Mouse (Mus musculus): ENCODE data around the gene Eif2b4.

Gene Eif2b4

GRCm38 (mm10) chr5:31199893-31200292 lies 6.7 kb upstream of the Eif2b4 start:
- no peak for DNase-seq (ENCODE audit: low spot score)

GRCm38 (mm10) chr5:31199321-31199892 lies 6.2 kb upstream of the Eif2b4 start:
- no peak for DNase-seq (ENCODE audit: low spot score)

GRCm38 (mm10) chr5:31198616-31199320 lies 5.5 kb upstream of the Eif2b4 start:
- no peak for DNase-seq (ENCODE audit: low spot score)

- DNase-seq (ENCODE audit: low spot score), result no peak
Measured at GRCm38 (mm10) chr5:31198170-31198569, 4.9 kb upstream of the Eif2b4 start.

- DNase-seq (ENCODE audit: low spot score), result no peak
Measured at GRCm38 (mm10) chr5:31197072-31197471, 3.8 kb upstream of the Eif2b4 start.

- no peak for DNase-seq (ENCODE audit: low spot score)
Measured at GRCm38 (mm10) chr5:31196207-31196606, 3.0 kb upstream of the Eif2b4 start.

- no peak for DNase-seq (ENCODE audit: low spot score)
Measured at GRCm38 (mm10) chr5:31195671-31196070, 2.4 kb upstream of the Eif2b4 start.

GRCm38 (mm10) chr5:31194486-31195485 lies 1.6 kb upstream of the Eif2b4 start:
- no peak for DNase-seq (ENCODE audit: low spot score)

GRCm38 (mm10) chr5:31193631-31194281 lies 526 bp upstream of the Eif2b4 start:
- DNase-seq (ENCODE audit: low spot score), result no peak

- no peak for DNase-seq (ENCODE audit: low spot score)
Measured at GRCm38 (mm10) chr5:31192045-31192938, 938 bp downstream of the Eif2b4 start.

- no peak for DNase-seq (ENCODE audit: low spot score)
Measured at GRCm38 (mm10) chr5:31190201-31190600, 3.0 kb downstream of the Eif2b4 start.

- no peak for DNase-seq (ENCODE audit: low spot score)
Measured at GRCm38 (mm10) chr5:31188223-31188840, 4.9 kb downstream of the Eif2b4 start.

GRCm38 (mm10) chr5:31183678-31184077 lies 9.6 kb downstream of the Eif2b4 start:
- no peak for DNase-seq (ENCODE audit: low spot score)

GRCm38 (mm10) chr5:31181183-31181770 lies 12.0 kb downstream of the Eif2b4 start:
- DNase-seq (ENCODE audit: low spot score), result no peak

GRCm38 (mm10) chr5:31179766-31180630 lies 13.2 kb downstream of the Eif2b4 start, which contains the start of the genes Gm29609 and Gtf3c2:
Gene Gm29609, minus strand, starts transcription at chr5:31179911.
Gene Gtf3c2, minus strand, starts transcription at chr5:31180144.
- peak; percentile 92 for DNase-seq (ENCODE audit: low spot score)

- no peak for DNase-seq (ENCODE audit: low spot score)
Measured at GRCm38 (mm10) chr5:31179301-31179765, 13.9 kb downstream of the Eif2b4 start.

GRCm38 (mm10) chr5:31168630-31169029 lies 24.6 kb downstream of the Eif2b4 start:
- DNase-seq (ENCODE audit: low spot score), result no peak

GRCm38 (mm10) chr5:31164878-31165277 lies 28.4 kb downstream of the Eif2b4 start:
- DNase-seq (ENCODE audit: low spot score), result no peak

- DNase-seq (ENCODE audit: low spot score), result no peak
Measured at GRCm38 (mm10) chr5:31162462-31162861, 30.8 kb downstream of the Eif2b4 start.
